Mouse (Mus musculus) liver, embryonic 15.5 days (tissue): Measurements from ENCODE around the gene Dhrs7c. TPM values are rescaled to one million over a fixed set of nuclear protein-coding genes. Genes with fewer than 3 reads are reported as not detected.

Experiments used
- ATAC-seq: fragments of 200-750 bp; cut with Nextera tagmentation; 2 replicates; pipeline ENCODE4 v1.8.0; 2017; ENCODE audit warnings: moderate number of reproducible peaks, mild to moderate bottlenecking, moderate library complexity; ENCODE audit not compliant: insufficient read depth
- H3K27ac ChIP-seq: fragments of 300-500 bp; sonication (generic); replicated peaks from 2 replicates; pipeline ENCODE4 v1.5.1; 2015; ENCODE audit warnings: mild to moderate bottlenecking, inconsistent platforms
- H3K27me3 ChIP-seq: fragments of 300-500 bp; sonication (generic); 2 replicates; pipeline ENCODE4 v1.6.1; 2015; ENCODE audit warnings: mild to moderate bottlenecking, inconsistent platforms
- H3K36me3 ChIP-seq: fragments of 300-500 bp; sonication (generic); replicated peaks from 2 replicates; pipeline ENCODE4 v1.6.1; 2015; ENCODE audit warnings: moderate library complexity, mild to moderate bottlenecking, inconsistent platforms
- H3K4me1 ChIP-seq: fragments of 300-500 bp; sonication (generic); replicated peaks from 2 replicates; pipeline ENCODE4 v1.6.1; 2015; ENCODE audit warnings: inconsistent platforms
- H3K4me2 ChIP-seq: fragments of 300-500 bp; sonication (generic); 2 replicates; pipeline ENCODE4 v1.6.1; 2015; ENCODE audit warnings: moderate library complexity, mild to moderate bottlenecking, inconsistent platforms
- H3K4me3 ChIP-seq: fragments of 300-500 bp; sonication (generic); replicated peaks from 2 replicates; pipeline ENCODE4 v1.5.1; 2015; ENCODE audit warnings: mild to moderate bottlenecking, inconsistent platforms
- H3K9ac ChIP-seq: fragments of 300-500 bp; sonication (generic); 2 replicates; pipeline ENCODE4 v1.6.1; 2015; ENCODE audit warnings: moderate library complexity, mild to moderate bottlenecking, inconsistent platforms
- H3K9me3 ChIP-seq: fragments of 300-500 bp; sonication (generic); replicated peaks from 2 replicates; pipeline ENCODE4 v1.6.1; 2016; ENCODE audit warnings: inconsistent platforms
- WGBS: fragments of 180-500 bp; shearing (Covaris S2); methylation state at CpG from one replicate; pipeline ENCODE4 v1.1.7; 2015; ENCODE audit warnings: mixed read lengths; ENCODE audit not compliant: insufficient replicate concordance; 5-methylcytosine and 5-hydroxymethylcytosine counted together
- polyA plus RNA-seq: library from polyadenylated mRNA; unstranded; fragments of >200 nt; fragmentation: Nextera tagmentation; extraction: Ambion mirVana; gene quantifications from 2 replicates; pipeline ENCODE4 v1.2.1, GENCODE M21; 2015

Gene Dhrs7c
- polyA plus RNA-seq = 0.75 and 1.2 TPM in 2 replicates

GRCm38 (mm10) chr11:67797931-67798330 lies at the start of gene Dhrs7c:
Dhrs7c (plus strand) TSS chr11:67798187.
- no peaks in the 10 kb centered on the region for H3K27me3 ChIP-seq
- 69% methylated on average over 7 of the region's 7 CpGs for whole genome bisulfite sequencing
- H3K36me3 ChIP-seq = no peaks in the 10 kb centered on the region
- no peak within 1 kb of the TSS for H3K9ac ChIP-seq
- no peak within 1 kb of the TSS for H3K4me3 ChIP-seq
- no peaks in the 10 kb centered on the region for H3K4me1 ChIP-seq
- no peak within 1 kb of the TSS for H3K4me2 ChIP-seq
- no peaks in the 10 kb centered on the region for H3K9me3 ChIP-seq
- ATAC-seq = no peak
- H3K27ac ChIP-seq = no peak within 1 kb of the TSS

GRCm38 (mm10) chr11:67756287-67756686 lies 41.7 kb upstream of the Dhrs7c start:
- no peak for ATAC-seq
- no peak overlapping the region for H3K4me2 ChIP-seq
- H3K9me3 ChIP-seq = no peaks in the 10 kb centered on the region
- H3K27me3 ChIP-seq = no peaks in the 10 kb centered on the region
- no peak overlapping the region for H3K27ac ChIP-seq
- H3K9ac ChIP-seq = no peak overlapping the region
- no peaks in the 10 kb centered on the region for H3K36me3 ChIP-seq
- 72% methylated on average over 1 of the region's 1 CpGs for WGBS
- H3K4me1 ChIP-seq = no peaks in the 10 kb centered on the region
- no peak overlapping the region for H3K4me3 ChIP-seq

DNA sequence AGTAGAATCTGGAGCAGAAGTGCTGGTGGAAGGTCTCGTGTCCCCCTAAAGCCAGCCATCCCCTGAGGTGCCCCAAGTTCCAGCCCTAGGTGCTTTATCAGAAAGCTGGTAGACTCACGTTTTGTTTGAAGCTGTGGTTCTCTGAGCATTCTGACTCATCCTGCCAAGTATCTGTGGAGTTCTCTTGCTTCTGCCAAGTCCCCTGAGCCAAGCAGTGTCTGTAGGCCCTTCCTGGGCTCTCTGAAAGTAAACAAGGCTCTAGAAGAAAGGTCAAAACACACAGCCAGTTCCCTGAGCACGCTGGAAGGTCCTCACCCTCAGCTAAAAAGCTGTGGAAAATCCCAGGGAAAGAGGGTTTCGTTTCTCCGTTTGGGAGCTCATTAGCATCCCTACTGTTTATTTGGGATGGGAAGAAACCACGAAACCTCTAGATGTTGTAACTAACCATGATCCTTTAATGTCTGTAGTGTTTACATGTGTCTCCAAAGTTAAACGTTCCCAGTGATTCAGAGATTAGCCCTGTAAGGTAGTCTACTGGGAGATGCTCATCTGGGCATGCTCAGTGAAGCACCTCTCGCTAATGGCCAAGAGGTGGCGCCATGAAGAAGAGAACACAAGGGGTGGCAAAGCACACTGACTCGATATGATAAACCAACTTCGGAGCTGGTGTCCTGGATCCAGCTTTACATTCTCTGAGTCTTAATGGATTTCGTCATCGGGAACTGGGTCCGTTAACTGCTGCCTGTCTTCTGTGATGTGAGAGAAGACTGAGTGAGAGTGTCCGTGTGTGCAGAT lies 40.4 kb upstream of the Dhrs7c start:
- Histone ChIP-seq H3K27me3 (no peaks in the 10 kb centered on the region), H3K4me2 (no peak overlapping the region), H3K4me3 (no peak overlapping the region), H3K36me3 (no peaks in the 10 kb centered on the region), H3K9ac (no peak overlapping the region), H3K27ac (no peak overlapping the region), H3K4me1 (no peaks in the 10 kb centered on the region), H3K9me3 (no peaks in the 10 kb centered on the region)
- WGBS = 47% methylated on average over 15 of the region's 15 CpGs
- ATAC-seq = no peak

GRCm38 (mm10) chr11:67771053-67771452 lies 26.9 kb upstream of the Dhrs7c start, which contains the start of gene Glp2r:
Glp2r (minus strand) TSS chr11:67771153.
- Histone ChIP-seq H3K27ac (no peak within 1 kb of the TSS), H3K4me2 (no peak within 1 kb of the TSS), H3K36me3 (no peaks in the 10 kb centered on the region), H3K27me3 (no peaks in the 10 kb centered on the region; the same call in 1 of the 2 replicates), H3K4me3 (no peak within 1 kb of the TSS), H3K9ac (no peak within 1 kb of the TSS), H3K9me3 (no peaks in the 10 kb centered on the region), H3K4me1 (no peaks in the 10 kb centered on the region)
- ATAC-seq = no peak
- WGBS = 58% methylated on average over 14 of the region's 14 CpGs

DNA sequence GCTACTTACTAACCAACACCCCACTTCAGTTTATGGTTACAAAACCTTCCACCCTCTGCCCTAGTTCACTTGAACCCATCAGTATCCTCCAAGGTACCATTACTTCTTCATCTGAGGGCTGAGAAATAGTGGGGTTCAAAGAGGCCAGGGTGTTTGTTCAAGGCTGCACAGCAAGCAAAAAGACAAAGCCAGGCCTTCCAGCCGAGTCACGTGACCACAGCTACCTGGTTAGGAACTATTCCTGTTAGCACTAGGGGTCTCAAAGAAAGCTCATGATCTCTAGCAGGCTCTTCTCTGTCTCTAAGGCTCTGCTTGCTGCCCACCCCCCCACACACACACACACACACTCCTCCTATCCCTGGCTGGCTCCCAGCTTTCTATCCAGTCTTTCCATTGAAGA lies 26.3 kb upstream of the Dhrs7c start:
- H3K27me3 ChIP-seq = no peaks in the 10 kb centered on the region; the same call in 1 of the 2 replicates
- no peaks in the 10 kb centered on the region for H3K9me3 ChIP-seq
- H3K36me3 ChIP-seq = no peaks in the 10 kb centered on the region
- no peak overlapping the region for H3K4me2 ChIP-seq
- H3K27ac ChIP-seq = no peak overlapping the region
- H3K4me3 ChIP-seq = no peak overlapping the region
- WGBS = 64% methylated on average over 2 of the region's 2 CpGs
- H3K4me1 ChIP-seq = no peaks in the 10 kb centered on the region
- no peak overlapping the region for H3K9ac ChIP-seq
- no peak for ATAC-seq

- Histone ChIP-seq H3K27me3 (no peaks in the 10 kb centered on the region; the same call in 1 of the 2 replicates), H3K4me2 (no peak overlapping the region)
- 11% methylated on average over 8 of the region's 8 CpGs for WGBS
These were observed 25.4 kb upstream of the Dhrs7c start for GRCm38 (mm10) chr11:67772577-67772976.

DNA sequence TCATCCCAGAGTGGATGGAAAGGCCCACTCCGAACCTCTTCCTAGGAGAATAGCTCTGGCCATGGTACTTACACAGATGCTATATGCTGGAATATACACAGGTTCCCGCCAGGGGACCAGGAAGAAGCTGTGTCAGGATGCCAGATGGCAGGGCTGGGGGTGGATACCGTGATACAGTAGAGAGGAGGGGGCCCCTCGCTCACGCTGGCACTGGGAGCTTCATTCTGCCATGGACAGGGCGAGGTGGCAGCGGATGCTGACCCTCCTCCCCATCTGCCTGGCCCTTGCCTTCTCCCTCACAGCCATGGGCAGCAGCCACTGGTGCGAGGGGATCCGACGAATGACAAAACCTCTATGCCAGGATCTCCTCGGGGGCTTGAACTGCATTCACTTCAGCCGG lies 23.6 kb upstream of the Dhrs7c start, which contains the start of gene Gsg1l2:
Gene Gsg1l2 (plus strand): TSS at position 230 of the 400 bp plus-strand sequence.
- 68% methylated on average over 12 of the region's 12 CpGs for WGBS
- H3K4me3 ChIP-seq = no peak within 1 kb of the TSS

More at GRCm38 (mm10) chr11:67772577-67772976, 25.4 kb upstream of the Dhrs7c start:
- H3K36me3 ChIP-seq = no peaks in the 10 kb centered on the region
- ATAC-seq = no peak
- no peaks in the 10 kb centered on the region for H3K9me3 ChIP-seq
- H3K4me1 ChIP-seq = no peaks in the 10 kb centered on the region
- no peak overlapping the region for H3K27ac ChIP-seq
- H3K9ac ChIP-seq = no peak overlapping the region
- no peak overlapping the region for H3K4me3 ChIP-seq

DNA sequence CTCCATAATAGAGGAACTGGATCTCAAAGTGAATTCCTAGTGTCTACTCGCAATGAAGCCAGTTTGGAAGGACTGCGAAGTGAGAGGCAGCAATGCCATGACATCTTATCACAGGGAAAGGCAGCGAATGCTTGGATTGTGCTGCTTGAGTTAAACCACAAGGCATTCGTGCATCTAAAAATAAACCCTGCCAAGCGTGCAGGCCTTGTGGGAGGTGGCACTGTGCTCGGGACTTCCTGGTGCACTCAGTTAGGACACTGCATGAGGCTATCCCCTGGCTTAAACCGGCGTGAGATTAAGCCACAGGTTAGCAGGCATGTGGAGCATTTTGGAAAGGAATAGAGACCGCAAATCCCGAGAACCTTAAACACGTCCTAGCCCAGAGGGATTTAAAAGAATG lies 7.8 kb upstream of the Dhrs7c start:
- H3K9ac ChIP-seq = no peak overlapping the region
- no peak overlapping the region for H3K27ac ChIP-seq
- H3K4me1 ChIP-seq = no peaks in the 10 kb centered on the region
- no peaks in the 10 kb centered on the region for H3K36me3 ChIP-seq
- no peak for ATAC-seq
- H3K4me2 ChIP-seq = no peak overlapping the region
- no peak overlapping the region for H3K4me3 ChIP-seq
- WGBS = 35% methylated on average over 11 of the region's 11 CpGs
- no peaks in the 10 kb centered on the region for H3K9me3 ChIP-seq
- H3K27me3 ChIP-seq = no peaks in the 10 kb centered on the region

More for the DNA sequence above, 23.6 kb upstream of the Dhrs7c start, which contains the start of gene Gsg1l2:
- H3K36me3 ChIP-seq = no peaks in the 10 kb centered on the region
- H3K4me1 ChIP-seq = no peaks in the 10 kb centered on the region
- no peaks in the 10 kb centered on the region for H3K27me3 ChIP-seq
- H3K27ac ChIP-seq = no peak within 1 kb of the TSS
- H3K9ac ChIP-seq = no peak within 1 kb of the TSS
- no peak within 1 kb of the TSS for H3K4me2 ChIP-seq
- no peak for ATAC-seq
- H3K9me3 ChIP-seq = no peaks in the 10 kb centered on the region

DNA sequence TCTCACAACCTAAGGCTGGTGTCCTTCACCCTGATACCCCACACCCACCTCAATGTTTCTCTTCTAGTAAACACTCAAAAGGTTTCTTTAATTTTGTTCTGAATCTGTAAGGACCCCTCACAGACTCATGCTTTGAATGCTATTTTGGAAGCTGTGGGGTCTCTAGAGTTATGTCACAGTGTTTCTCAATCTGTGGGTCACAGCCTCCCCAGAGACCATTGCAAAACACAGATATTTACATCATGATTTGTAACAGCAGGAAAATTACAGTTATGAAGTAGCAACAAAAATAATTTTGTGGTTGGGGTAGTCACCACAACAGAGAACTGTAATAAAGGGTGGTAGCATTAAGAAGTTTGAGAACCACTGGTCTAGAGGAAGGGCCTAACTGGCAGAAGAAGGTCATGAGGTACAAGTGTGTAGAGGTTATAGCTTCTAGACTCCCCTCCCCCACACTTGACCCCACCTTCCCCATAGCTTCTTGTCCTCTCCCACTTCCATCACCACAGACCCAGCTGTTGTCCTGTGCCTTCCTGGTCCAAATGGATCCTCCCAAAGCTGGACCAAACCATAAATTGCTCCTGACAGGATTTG lies 2.2 kb downstream of the Dhrs7c start:
- Histone ChIP-seq H3K9ac (no peak overlapping the region), H3K27ac (no peak overlapping the region), H3K4me2 (no peak overlapping the region), H3K9me3 (no peaks in the 10 kb centered on the region), H3K4me1 (no peaks in the 10 kb centered on the region), H3K27me3 (no peaks in the 10 kb centered on the region), H3K36me3 (no peaks in the 10 kb centered on the region), H3K4me3 (no peak overlapping the region)
- ATAC-seq = no peak

DNA sequence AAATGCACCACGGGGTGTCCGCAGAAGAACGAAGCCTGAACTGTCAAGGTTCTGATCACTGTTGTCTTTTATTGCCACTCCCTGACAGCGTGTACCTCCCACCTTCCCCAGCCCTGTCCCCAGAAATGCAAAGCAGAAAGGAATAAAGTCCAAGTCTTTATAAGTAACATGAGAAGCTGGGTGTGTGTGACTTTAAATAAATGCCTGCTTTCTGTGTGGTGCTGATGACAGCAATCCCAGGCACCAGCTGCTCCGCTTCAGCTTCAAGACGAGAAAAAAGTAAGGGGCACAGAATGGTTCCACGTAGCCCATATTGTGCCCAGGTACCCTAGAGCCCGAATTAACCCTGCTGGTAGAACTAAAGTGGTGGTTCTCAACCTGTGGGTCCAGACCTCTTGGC lies 3.2 kb downstream of the Dhrs7c start:
- no peak for ATAC-seq
- WGBS = 63% methylated on average over 8 of the region's 8 CpGs
- no peak overlapping the region for H3K9ac ChIP-seq
- no peaks in the 10 kb centered on the region for H3K9me3 ChIP-seq
- H3K4me1 ChIP-seq = no peaks in the 10 kb centered on the region
- no peak overlapping the region for H3K4me2 ChIP-seq
- no peak overlapping the region for H3K4me3 ChIP-seq
- H3K27me3 ChIP-seq = no peaks in the 10 kb centered on the region
- no peaks in the 10 kb centered on the region for H3K36me3 ChIP-seq
- H3K27ac ChIP-seq = no peak overlapping the region

DNA sequence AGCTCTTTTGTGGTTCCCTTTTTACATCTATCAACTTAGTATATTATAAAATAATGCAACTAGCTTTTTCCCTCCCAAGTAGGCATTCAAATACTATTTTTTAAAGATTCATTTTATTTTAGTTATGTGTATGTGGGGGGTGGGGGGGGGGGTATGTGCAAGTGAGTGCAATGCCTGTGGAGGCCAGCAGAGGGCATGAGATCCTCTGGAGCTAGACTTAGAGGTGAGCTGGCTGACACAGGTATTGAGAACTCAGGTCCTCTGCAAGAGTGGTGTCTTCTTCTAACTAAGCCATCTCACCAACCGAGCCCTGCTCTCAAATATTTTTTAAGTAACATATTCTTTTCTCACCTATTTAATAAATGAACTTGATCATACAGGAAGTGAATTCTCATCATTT lies 7.6 kb downstream of the Dhrs7c start:
- H3K9ac ChIP-seq = no peak overlapping the region
- no peaks in the 10 kb centered on the region for H3K9me3 ChIP-seq
- 61% methylated on average over 1 of the region's 1 CpGs for WGBS
- H3K4me3 ChIP-seq = no peak overlapping the region
- H3K4me2 ChIP-seq = no peak overlapping the region
- no peaks in the 10 kb centered on the region for H3K4me1 ChIP-seq
- H3K36me3 ChIP-seq = no peaks in the 10 kb centered on the region
- no peak overlapping the region for H3K27ac ChIP-seq
- H3K27me3 ChIP-seq = no peaks in the 10 kb centered on the region
- ATAC-seq = no peak
